Mouse (Mus musculus): ENCODE measurements around the gene Tbc1d9b. TPM values are rescaled to one million over a fixed set of nuclear protein-coding genes. Genes with fewer than 3 reads are reported as not detected.
"Not testable (repeated sequence)": the region's sequence is repeated elsewhere in the genome, so short reads cannot be mapped to it uniquely, and the experiment has no call there.

Tbc1d9b gene
- polyA plus RNA-seq, 1 experiment from 2014 or later: 47.8 TPM

DNA sequence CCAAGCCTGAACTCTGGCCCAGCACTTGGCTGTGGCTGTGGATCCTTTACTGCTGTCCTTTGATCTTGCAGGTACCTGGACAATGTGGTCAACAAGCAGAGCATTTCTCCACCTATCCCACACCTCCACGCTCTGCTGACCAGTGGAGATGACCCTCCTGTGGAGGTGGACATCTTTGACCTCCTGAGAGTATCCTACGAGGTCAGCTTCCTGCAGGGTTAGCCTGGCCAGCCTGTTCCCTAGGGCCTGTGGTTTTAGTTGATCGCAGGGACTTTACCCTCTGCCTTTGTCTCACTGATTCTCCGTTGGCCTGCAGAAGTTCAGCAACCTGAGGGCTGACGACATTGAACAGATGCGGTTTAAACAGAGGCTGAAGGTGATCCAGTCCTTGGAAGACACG lies 27.1 kb downstream of the Tbc1d9b start:
- peaks cover 95% of the 10 kb centered on the region for H3K36me3 ChIP-seq
- ATAC-seq (ENCODE audit: insufficient number of reproducible peaks, insufficient read depth, low FRiP score, low TSS enrichment, low read depth): no peak
- H3K27me3 ChIP-seq: no peaks in the 10 kb centered on the region
- no peak overlapping the region for H3K4me2 ChIP-seq
- no peak overlapping the region for H3K27ac ChIP-seq
- no peaks in the 10 kb centered on the region for H3K4me1 ChIP-seq
- H3K9me3 ChIP-seq: no peaks in the 10 kb centered on the region
- 94% methylated on average over 7 of the region's 7 CpGs for WGBS
- no peak overlapping the region for H3K9ac ChIP-seq
- H3K4me3 ChIP-seq: no peak overlapping the region

GRCm38 (mm10) chr11:50159347-50159746 lies 28.2 kb downstream of the Tbc1d9b start:
- Histone ChIP-seq H3K4me1 (no peaks in the 10 kb centered on the region), H3K4me3 (no peak overlapping the region), H3K4me2 (no peak overlapping the region), H3K27me3 (no peaks in the 10 kb centered on the region), H3K27ac (no peak overlapping the region), H3K9ac (no peak overlapping the region), H3K9me3 (no peaks in the 10 kb centered on the region), H3K36me3 (peaks cover 95% of the 10 kb centered on the region)
- ATAC-seq (ENCODE audit: insufficient number of reproducible peaks, insufficient read depth, low FRiP score, low TSS enrichment, low read depth): no peak
- 79% methylated on average over 4 of the region's 4 CpGs for WGBS

- Histone ChIP-seq H3K27ac (no peak overlapping the region; the same call in 1 of the 2 replicates), H3K4me3 (no peak overlapping the region), H3K9me3 (no peaks in the 10 kb centered on the region), H3K36me3 (peaks cover 88% of the 10 kb centered on the region), H3K4me2 (no peak overlapping the region), H3K9ac (no peak overlapping the region), H3K4me1 (no peaks in the 10 kb centered on the region), H3K27me3 (no peaks in the 10 kb centered on the region)
- 62% methylated on average over 10 of the region's 10 CpGs for WGBS
- ATAC-seq (ENCODE audit: insufficient number of reproducible peaks, insufficient read depth, low FRiP score, low TSS enrichment, low read depth): no peak
These were observed 30.5 kb downstream of the Tbc1d9b start for GRCm38 (mm10) chr11:50161578-50162304.

DNA sequence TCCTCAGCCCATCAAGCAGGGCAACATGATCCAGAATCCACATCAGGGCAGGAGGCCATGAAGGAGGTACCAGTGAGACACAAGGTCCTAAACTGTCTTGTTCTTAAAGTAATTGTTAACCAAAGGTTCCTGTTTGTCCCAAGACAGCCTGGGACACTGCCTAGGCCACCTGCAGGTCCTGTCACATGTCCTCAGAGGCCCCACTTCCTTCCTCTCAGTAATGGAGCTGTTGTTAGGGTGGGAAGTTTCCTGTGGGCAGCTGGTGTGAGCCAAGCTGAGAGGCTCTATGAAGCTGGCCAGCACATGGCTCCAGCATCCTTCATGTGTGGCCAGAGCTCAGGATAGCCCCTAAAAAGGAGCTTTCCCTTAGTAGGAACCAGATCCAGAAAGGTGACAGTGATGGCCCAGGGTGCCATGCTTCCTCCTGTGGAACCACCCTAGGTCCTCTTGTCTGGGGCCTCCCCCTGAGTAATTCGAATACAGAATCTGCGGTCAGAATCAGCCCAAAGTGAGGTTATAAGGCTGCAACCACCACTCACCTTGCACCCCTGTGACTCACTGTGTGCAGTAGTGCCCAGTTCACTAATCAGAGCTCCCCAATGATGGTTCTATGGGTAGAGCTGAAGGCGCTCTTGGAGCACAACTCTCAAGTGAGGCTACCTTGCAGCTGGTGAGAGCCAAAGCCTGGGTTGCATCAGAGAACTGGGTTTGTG lies 31.3 kb downstream of the Tbc1d9b start:
- no peak overlapping the region; the same call in 1 of the 2 replicates for H3K27ac ChIP-seq
- H3K9me3 ChIP-seq: no peaks in the 10 kb centered on the region
- H3K4me1 ChIP-seq: no peaks in the 10 kb centered on the region
- no peak for ATAC-seq (ENCODE audit: insufficient number of reproducible peaks, insufficient read depth, low FRiP score, low TSS enrichment, low read depth)
- H3K27me3 ChIP-seq: no peaks in the 10 kb centered on the region
- WGBS: 96% methylated on average over 3 of the region's 3 CpGs
- no peak overlapping the region for H3K9ac ChIP-seq
- H3K4me3 ChIP-seq: no peak overlapping the region
- H3K36me3 ChIP-seq: peaks cover 84% of the 10 kb centered on the region
- no peak overlapping the region for H3K4me2 ChIP-seq

DNA sequence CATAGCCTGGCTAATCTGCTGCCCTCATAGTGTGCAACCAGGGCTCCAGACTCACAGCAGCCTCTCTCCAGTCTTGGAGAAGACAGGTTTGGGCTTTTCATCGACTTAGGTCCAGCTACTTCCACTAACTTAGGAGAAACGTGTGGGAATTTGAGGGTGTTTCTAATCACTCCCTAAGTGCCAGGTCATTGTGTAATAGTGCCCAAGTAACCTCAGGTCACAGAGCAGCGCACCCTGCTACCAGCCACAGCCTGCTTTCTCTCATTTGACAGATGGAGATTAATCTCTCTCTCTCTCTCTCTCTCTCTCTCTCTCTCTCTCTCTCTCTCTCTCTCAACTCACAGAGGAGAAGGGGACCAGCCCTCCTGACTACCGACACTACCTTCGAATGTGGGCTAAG lies 37.2 kb downstream of the Tbc1d9b start:
- Histone ChIP-seq H3K36me3 (peaks cover 75% of the 10 kb centered on the region), H3K27ac (no peak overlapping the region), H3K27me3 (no peaks in the 10 kb centered on the region), H3K4me2 (no peak overlapping the region), H3K4me3 (no peak overlapping the region), H3K9ac (no peak overlapping the region), H3K4me1 (no peaks in the 10 kb centered on the region), H3K9me3 (no peaks in the 10 kb centered on the region)
- WGBS: 85% methylated on average over 5 of the region's 5 CpGs
- ATAC-seq (ENCODE audit: insufficient number of reproducible peaks, insufficient read depth, low FRiP score, low TSS enrichment, low read depth): no peak

- H3K27me3 ChIP-seq; H3K9me3 ChIP-seq; ATAC-seq (ENCODE audit: insufficient number of reproducible peaks, insufficient read depth, low FRiP score, low TSS enrichment, low read depth); H3K4me1 ChIP-seq: not testable (repeated sequence)
- Histone ChIP-seq H3K4me3 (peak within 1 kb of the TSS; percentile 71), H3K27ac (peak within 1 kb of the TSS; percentile 77), H3K9ac (peak within 1 kb of the TSS; percentile 84), H3K36me3 (peaks cover 49% of the 10 kb centered on the region), H3K4me2 (peak within 1 kb of the TSS; percentile 83)
- WGBS: 3% methylated on average over 19 of the region's 19 CpGs
These were observed 43.0 kb downstream of the Tbc1d9b start, which contains the start of gene Mrnip for GRCm38 (mm10) chr11:50174111-50174729. TSS of gene Mrnip (plus strand) at chr11:50174444.

DNA sequence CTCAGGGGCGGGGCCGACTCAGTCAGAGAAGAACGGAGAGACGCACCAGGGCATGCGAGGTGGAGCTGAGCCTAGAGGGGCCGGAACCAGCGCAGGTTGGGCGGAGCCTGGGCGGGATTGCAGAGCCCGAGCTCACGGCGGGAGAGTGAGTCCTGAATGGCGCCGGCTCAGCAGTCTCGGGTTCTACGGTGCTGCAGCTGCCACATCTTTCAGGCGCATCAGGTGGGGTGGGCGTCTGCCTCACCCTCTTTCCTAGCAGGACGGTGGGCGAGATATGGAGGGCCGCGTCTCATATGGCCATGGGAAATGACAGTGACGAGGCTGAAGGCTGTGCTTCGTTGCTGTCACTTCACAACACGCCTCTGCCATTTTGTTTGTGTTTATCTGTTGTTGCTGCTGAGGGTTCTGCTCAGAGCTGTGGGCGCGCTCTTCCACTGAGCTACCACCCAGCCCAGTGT lies 43.6 kb downstream of the Tbc1d9b start:
- Histone ChIP-seq H3K27ac (peak overlapping the region; percentile 64; the same call in 1 of the 2 replicates), H3K27me3 (no peaks in the 10 kb centered on the region), H3K9ac (peak overlapping the region; percentile 84), H3K4me2 (peak overlapping the region; percentile 83), H3K4me1 (peaks cover 6% of the 10 kb centered on the region; the same call in 1 of the 2 replicates), H3K4me3 (peak overlapping the region; percentile 71), H3K9me3 (no peaks in the 10 kb centered on the region), H3K36me3 (peaks cover 43% of the 10 kb centered on the region)
- ATAC-seq (ENCODE audit: insufficient number of reproducible peaks, insufficient read depth, low FRiP score, low TSS enrichment, low read depth): peak; percentile 98
- under 1% methylated on average over 27 of the region's 27 CpGs for WGBS

DNA sequence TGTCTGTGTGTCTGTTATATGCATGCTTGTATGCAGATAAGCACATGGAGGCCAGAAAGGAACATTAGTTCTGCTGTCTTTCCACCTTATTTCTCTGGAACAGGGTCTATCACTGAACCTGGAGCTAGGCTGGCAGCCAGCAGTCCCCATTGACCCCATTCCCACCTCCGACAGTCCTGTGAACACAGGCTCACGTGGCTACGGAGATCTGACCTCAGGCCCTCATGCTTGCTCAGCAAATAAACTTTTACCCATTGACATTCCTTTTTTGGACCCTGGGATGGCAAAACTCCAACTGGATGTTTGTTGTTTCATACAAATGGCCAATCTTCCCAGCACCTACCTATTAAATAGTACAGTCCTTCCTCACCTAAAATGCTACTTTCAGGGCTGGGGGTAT lies 45.2 kb downstream of the Tbc1d9b start:
- Histone ChIP-seq H3K9me3 (no peaks in the 10 kb centered on the region), H3K4me3 (no peak overlapping the region), H3K4me1 (peaks cover 6% of the 10 kb centered on the region; the same call in 1 of the 2 replicates), H3K27ac (no peak overlapping the region), H3K9ac (no peak overlapping the region), H3K27me3 (no peaks in the 10 kb centered on the region), H3K4me2 (no peak overlapping the region), H3K36me3 (peaks cover 34% of the 10 kb centered on the region)
- WGBS: 84% methylated on average over 3 of the region's 3 CpGs
- no peak for ATAC-seq (ENCODE audit: insufficient number of reproducible peaks, insufficient read depth, low FRiP score, low TSS enrichment, low read depth)

DNA sequence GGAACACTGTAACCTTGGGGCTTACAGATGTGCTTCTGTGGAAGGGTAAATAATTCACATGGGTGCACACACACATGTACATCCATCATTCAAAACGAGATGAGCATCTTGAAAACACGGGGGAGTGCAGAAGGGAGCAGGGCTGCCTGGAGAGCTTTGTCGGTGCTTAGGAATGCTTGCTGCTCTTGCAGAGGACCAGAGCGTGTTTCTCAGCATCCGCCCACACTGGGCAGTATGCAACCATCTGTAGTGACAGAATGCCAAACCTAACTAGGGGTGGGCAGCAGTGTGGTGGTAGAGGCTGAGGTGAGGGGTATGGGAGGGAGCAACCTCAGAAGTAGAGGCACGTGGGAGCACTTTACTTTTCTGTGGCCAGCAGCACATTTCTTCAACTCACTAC lies 45.9 kb downstream of the Tbc1d9b start:
- Histone ChIP-seq H3K36me3 (peaks cover 28% of the 10 kb centered on the region), H3K4me1 (peaks cover 6% of the 10 kb centered on the region; the same call in 1 of the 2 replicates), H3K27ac (no peak overlapping the region), H3K9ac (no peak overlapping the region), H3K9me3 (no peaks in the 10 kb centered on the region), H3K27me3 (no peaks in the 10 kb centered on the region), H3K4me3 (no peak overlapping the region), H3K4me2 (no peak overlapping the region)
- 81% methylated on average over 6 of the region's 6 CpGs for WGBS
- no peak for ATAC-seq (ENCODE audit: insufficient number of reproducible peaks, insufficient read depth, low FRiP score, low TSS enrichment, low read depth)

DNA sequence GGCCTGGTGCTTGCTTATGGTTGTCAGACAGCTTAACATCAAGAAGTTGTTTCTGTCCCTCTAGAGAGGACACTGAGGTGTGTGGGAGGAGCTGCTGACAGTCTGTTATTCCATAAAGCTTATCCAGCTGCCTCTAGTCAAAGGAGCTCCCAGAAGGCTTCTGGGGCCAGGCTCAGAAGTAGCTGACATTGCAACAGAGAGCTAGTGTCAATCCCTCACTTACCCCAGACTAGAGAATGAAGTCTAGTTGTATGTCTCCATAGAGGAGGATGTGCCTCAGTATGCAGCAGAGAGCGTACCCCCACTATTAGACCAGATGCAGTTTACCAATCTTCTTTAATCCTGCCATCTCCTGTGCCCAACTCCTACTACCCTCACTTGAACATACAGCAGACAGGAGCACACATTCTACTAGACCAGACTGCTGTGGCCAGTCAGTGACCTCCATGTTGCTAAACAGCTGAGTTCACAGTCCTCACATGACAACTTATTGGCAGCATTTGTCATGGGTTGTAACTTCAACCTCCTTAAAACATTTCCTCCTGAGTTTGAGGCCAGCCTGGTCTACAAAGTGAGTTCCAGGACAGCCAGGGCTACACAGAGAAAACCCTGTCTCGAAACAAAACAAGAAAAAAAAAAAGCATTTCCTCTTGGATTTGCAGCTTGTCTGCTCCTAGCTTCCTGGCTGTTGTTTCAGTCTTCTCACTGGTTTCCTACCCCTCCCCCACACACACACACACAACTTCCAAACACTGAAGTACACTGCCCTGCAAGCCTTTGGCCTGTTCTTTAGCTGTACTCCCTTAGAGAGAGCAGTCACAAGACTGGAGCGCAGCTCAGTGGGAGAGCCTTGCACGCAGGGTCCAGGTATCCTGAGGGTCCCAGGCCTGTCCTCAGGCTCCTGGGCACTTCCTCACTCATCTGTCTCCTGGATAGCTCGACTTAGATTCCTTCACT lies 47.6 kb downstream of the Tbc1d9b start:
- Histone ChIP-seq H3K27me3 (no peaks in the 10 kb centered on the region), H3K4me3 (no peak overlapping the region), H3K36me3 (peaks cover 35% of the 10 kb centered on the region), H3K9ac (no peak overlapping the region), H3K27ac (no peak overlapping the region), H3K4me2 (no peak overlapping the region), H3K4me1 (peaks cover 6% of the 10 kb centered on the region; the same call in 1 of the 2 replicates), H3K9me3 (no peaks in the 10 kb centered on the region)
- no peak for ATAC-seq (ENCODE audit: insufficient number of reproducible peaks, insufficient read depth, low FRiP score, low TSS enrichment, low read depth)
- 67% methylated on average over 5 of the region's 5 CpGs for WGBS
